Mouse (Mus musculus): ENCODE data around the gene Jazf1. TPM values are rescaled to one million over a fixed set of nuclear protein-coding genes. Genes with fewer than 3 reads are reported as not detected.

The Jazf1 gene
- polyA plus RNA-seq, 1 experiment from 2014 or later = 12.6 TPM

- H3K36me3 ChIP-seq (ENCODE audit: control insufficient read depth, insufficient read depth) = no peaks in the 10 kb centered on the region
- no peak overlapping the region for H3K9ac ChIP-seq (ENCODE audit: low read length)
- H3K27me3 ChIP-seq (ENCODE audit: control insufficient read depth, insufficient read depth, low read length) = no peaks in the 10 kb centered on the region
- no peaks in the 10 kb centered on the region for H3K9me3 ChIP-seq (replicated peaks; ENCODE audit: control insufficient read depth, low read length)
- no peak overlapping the region for H3K4me2 ChIP-seq (ENCODE audit: low read depth, low read length)
- no peak overlapping the region for H3K27ac ChIP-seq (ENCODE audit: low read length)
- WGBS = 91% methylated on average over 8 of the region's 8 CpGs
- no peak for ATAC-seq (replicated peaks; ENCODE audit: extremely low read depth, insufficient read depth, low FRiP score)
- no peak overlapping the region for H3K4me3 ChIP-seq (ENCODE audit: low read length)
- H3K4me1 ChIP-seq (ENCODE audit: control insufficient read depth, insufficient read depth, low read length) = no peaks in the 10 kb centered on the region
Observed at GRCm38 (mm10) chr6:52777034-52777433, 291.4 kb downstream of the Jazf1 start.

GRCm38 (mm10) chr6:52775956-52776355, 292.5 kb downstream of the Jazf1 start:
- H3K4me2 ChIP-seq (ENCODE audit: low read depth, low read length) = no peak overlapping the region
- 0 out of 2 replicates have a peak, but pooled peaks cover 2% of the 10 kb centered on the region for H3K36me3 ChIP-seq (ENCODE audit: control insufficient read depth, insufficient read depth)
- H3K4me3 ChIP-seq (ENCODE audit: low read length) = no peak overlapping the region
- no peak; the same call in 1 of the 2 replicates for ATAC-seq (replicated peaks; ENCODE audit: extremely low read depth, insufficient read depth, low FRiP score)
- 78% methylated on average over 8 of the region's 8 CpGs for WGBS
- H3K9me3 ChIP-seq (replicated peaks; ENCODE audit: control insufficient read depth, low read length) = no peaks in the 10 kb centered on the region
- no peak overlapping the region for H3K9ac ChIP-seq (ENCODE audit: low read length)
- H3K27me3 ChIP-seq (ENCODE audit: control insufficient read depth, insufficient read depth, low read length) = no peaks in the 10 kb centered on the region
- no peak overlapping the region for H3K27ac ChIP-seq (ENCODE audit: low read length)
- H3K4me1 ChIP-seq (ENCODE audit: control insufficient read depth, insufficient read depth, low read length) = no peaks in the 10 kb centered on the region

GRCm38 (mm10) chr6:52775350-52775749, 293.1 kb downstream of the Jazf1 start:
- no peaks in the 10 kb centered on the region for H3K4me1 ChIP-seq (ENCODE audit: control insufficient read depth, insufficient read depth, low read length)
- no peak overlapping the region for H3K9ac ChIP-seq (ENCODE audit: low read length)
- H3K27me3 ChIP-seq (ENCODE audit: control insufficient read depth, insufficient read depth, low read length) = no peaks in the 10 kb centered on the region
- H3K4me2 ChIP-seq (ENCODE audit: low read depth, low read length) = no peak overlapping the region
- H3K4me3 ChIP-seq (ENCODE audit: low read length) = no peak overlapping the region
- 0 out of 2 replicates have a peak, but pooled peaks cover 2% of the 10 kb centered on the region for H3K36me3 ChIP-seq (ENCODE audit: control insufficient read depth, insufficient read depth)
- WGBS = 66% methylated on average over 3 of the region's 3 CpGs
- no peak overlapping the region for H3K27ac ChIP-seq (ENCODE audit: low read length)
- no peak; the same call in 1 of the 2 replicates for ATAC-seq (replicated peaks; ENCODE audit: extremely low read depth, insufficient read depth, low FRiP score)
- no peaks in the 10 kb centered on the region for H3K9me3 ChIP-seq (replicated peaks; ENCODE audit: control insufficient read depth, low read length)

GRCm38 (mm10) chr6:52773132-52773531, 295.3 kb downstream of the Jazf1 start:
- H3K9ac ChIP-seq (ENCODE audit: low read length) = no peak overlapping the region
- no peak overlapping the region for H3K27ac ChIP-seq (ENCODE audit: low read length)
- H3K27me3 ChIP-seq (ENCODE audit: control insufficient read depth, insufficient read depth, low read length) = no peaks in the 10 kb centered on the region
- WGBS = 83% methylated on average over 5 of the region's 5 CpGs
- H3K4me2 ChIP-seq (ENCODE audit: low read depth, low read length) = no peak overlapping the region
- no peaks in the 10 kb centered on the region for H3K4me1 ChIP-seq (ENCODE audit: control insufficient read depth, insufficient read depth, low read length)
- no peak overlapping the region for H3K4me3 ChIP-seq (ENCODE audit: low read length)
- peaks cover 12% of the 10 kb centered on the region for H3K36me3 ChIP-seq (ENCODE audit: control insufficient read depth, insufficient read depth)
- H3K9me3 ChIP-seq (replicated peaks; ENCODE audit: control insufficient read depth, low read length) = no peaks in the 10 kb centered on the region
- ATAC-seq (replicated peaks; ENCODE audit: extremely low read depth, insufficient read depth, low FRiP score) = no peak

GRCm38 (mm10) chr6:52770789-52771188, 297.6 kb downstream of the Jazf1 start:
- H3K4me1 ChIP-seq (ENCODE audit: control insufficient read depth, insufficient read depth, low read length) = no peaks in the 10 kb centered on the region
- no peak overlapping the region for H3K4me3 ChIP-seq (ENCODE audit: low read length)
- WGBS = 67% methylated on average over 1 of the region's 1 CpGs
- H3K4me2 ChIP-seq (ENCODE audit: low read depth, low read length) = no peak overlapping the region
- no peak for ATAC-seq (replicated peaks; ENCODE audit: extremely low read depth, insufficient read depth, low FRiP score)
- no peaks in the 10 kb centered on the region for H3K27me3 ChIP-seq (ENCODE audit: control insufficient read depth, insufficient read depth, low read length)
- no peak overlapping the region for H3K27ac ChIP-seq (ENCODE audit: low read length)
- H3K9ac ChIP-seq (ENCODE audit: low read length) = no peak overlapping the region
- peaks cover 23% of the 10 kb centered on the region for H3K36me3 ChIP-seq (ENCODE audit: control insufficient read depth, insufficient read depth)
- no peaks in the 10 kb centered on the region for H3K9me3 ChIP-seq (replicated peaks; ENCODE audit: control insufficient read depth, low read length)

GRCm38 (mm10) chr6:52765206-52765605, 303.2 kb downstream of the Jazf1 start:
- Histone ChIP-seq H3K4me3 (ENCODE audit: low read length) (no peak overlapping the region), H3K4me1 (ENCODE audit: control insufficient read depth, insufficient read depth, low read length) (no peaks in the 10 kb centered on the region), H3K27me3 (ENCODE audit: control insufficient read depth, insufficient read depth, low read length) (no peaks in the 10 kb centered on the region), H3K9me3 (replicated peaks; ENCODE audit: control insufficient read depth, low read length) (no peaks in the 10 kb centered on the region), H3K4me2 (ENCODE audit: low read depth, low read length) (no peak overlapping the region), H3K27ac (ENCODE audit: low read length) (no peak overlapping the region), H3K9ac (ENCODE audit: low read length) (no peak overlapping the region), H3K36me3 (ENCODE audit: control insufficient read depth, insufficient read depth) (peaks cover 29% of the 10 kb centered on the region)
- no peak for ATAC-seq (replicated peaks; ENCODE audit: extremely low read depth, insufficient read depth, low FRiP score)
- WGBS = 60% methylated on average over 7 of the region's 7 CpGs

- Histone ChIP-seq H3K9me3 (replicated peaks; ENCODE audit: control insufficient read depth, low read length) (no peaks in the 10 kb centered on the region; the same call in 1 of the 2 replicates), H3K9ac (ENCODE audit: low read length) (no peak overlapping the region), H3K4me1 (ENCODE audit: control insufficient read depth, insufficient read depth, low read length) (no peaks in the 10 kb centered on the region), H3K36me3 (ENCODE audit: control insufficient read depth, insufficient read depth) (peaks cover 39% of the 10 kb centered on the region), H3K4me3 (ENCODE audit: low read length) (no peak overlapping the region), H3K27ac (ENCODE audit: low read length) (no peak overlapping the region), H3K4me2 (ENCODE audit: low read depth, low read length) (no peak overlapping the region), H3K27me3 (ENCODE audit: control insufficient read depth, insufficient read depth, low read length) (no peaks in the 10 kb centered on the region)
- no peak for ATAC-seq (replicated peaks; ENCODE audit: extremely low read depth, insufficient read depth, low FRiP score)
- WGBS = 90% methylated on average over 5 of the region's 5 CpGs
Observed at GRCm38 (mm10) chr6:52752832-52753231, 315.6 kb downstream of the Jazf1 start.

- Histone ChIP-seq H3K9me3 (replicated peaks; ENCODE audit: control insufficient read depth, low read length) (no peaks in the 10 kb centered on the region), H3K27ac (ENCODE audit: low read length) (no peak overlapping the region), H3K9ac (ENCODE audit: low read length) (no peak overlapping the region), H3K36me3 (ENCODE audit: control insufficient read depth, insufficient read depth) (peaks cover 20% of the 10 kb centered on the region), H3K4me1 (ENCODE audit: control insufficient read depth, insufficient read depth, low read length) (peaks cover 4% of the 10 kb centered on the region), H3K27me3 (ENCODE audit: control insufficient read depth, insufficient read depth, low read length) (no peaks in the 10 kb centered on the region), H3K4me3 (ENCODE audit: low read length) (no peak overlapping the region), H3K4me2 (ENCODE audit: low read depth, low read length) (no peak overlapping the region)
- ATAC-seq (replicated peaks; ENCODE audit: extremely low read depth, insufficient read depth, low FRiP score) = no peak
- WGBS = 83% methylated on average over 2 of the region's 2 CpGs
Observed at GRCm38 (mm10) chr6:52734630-52735029, 333.8 kb downstream of the Jazf1 start.

GRCm38 (mm10) chr6:52730338-52730737, 338.1 kb downstream of the Jazf1 start:
- H3K4me1 ChIP-seq (ENCODE audit: control insufficient read depth, insufficient read depth, low read length) = peaks cover 4% of the 10 kb centered on the region
- WGBS = 23% methylated on average over 4 of the region's 4 CpGs
- no peak for ATAC-seq (replicated peaks; ENCODE audit: extremely low read depth, insufficient read depth, low FRiP score)
- H3K36me3 ChIP-seq (ENCODE audit: control insufficient read depth, insufficient read depth) = peaks cover 11% of the 10 kb centered on the region; the same call in 1 of the 2 replicates
- no peak overlapping the region for H3K4me3 ChIP-seq (ENCODE audit: low read length)
- no peaks in the 10 kb centered on the region for H3K27me3 ChIP-seq (ENCODE audit: control insufficient read depth, insufficient read depth, low read length)
- no peak overlapping the region for H3K4me2 ChIP-seq (ENCODE audit: low read depth, low read length)
- H3K27ac ChIP-seq (ENCODE audit: low read length) = no peak overlapping the region
- no peaks in the 10 kb centered on the region for H3K9me3 ChIP-seq (replicated peaks; ENCODE audit: control insufficient read depth, low read length)
- H3K9ac ChIP-seq (ENCODE audit: low read length) = no peak overlapping the region
